17 mouse cellular contexts compared by ENCODE assay signal in genomic region chr13:9454426-9455177, GRCm38 (mm10).
DNase-seq lines count a peak whose midpoint lies in the region; ATAC-seq lines count a peak whose summit lies in the region.
"Had no signal": no experiment of that assay in that cellular context is flagged by ENCODE, and none has a peak within 500 bp of the region (broad histone marks: within the 10 kb centered on the region; RNA-seq: fewer than 3 reads in every experiment).

No protein-coding gene starts in this region.

- no peaks in the 10 kb centered on the region for H3K9me3 ChIP-seq in heart, embryonic 12.5 days (replicated peaks)
- no peaks in the 10 kb centered on the region for H3K9me3 ChIP-seq in kidney, embryonic 15.5 days (replicated peaks)
- H3K9me3 ChIP-seq: limb, embryonic 12.5 days; megakaryocyte, embryonic 14.5 days had no signal

- H3K9ac ChIP-seq in heart, embryonic 12.5 days, result no peak overlapping the region
- H3K9ac ChIP-seq in kidney, embryonic 15.5 days, result no peak overlapping the region
- H3K9ac ChIP-seq: limb, embryonic 12.5 days had no signal

- peaks cover 30% of the 10 kb centered on the region for H3K4me1 ChIP-seq in heart, embryonic 12.5 days (replicated peaks)
- peaks cover 6% of the 10 kb centered on the region for H3K4me1 ChIP-seq in kidney, embryonic 15.5 days

- WGBS in heart, embryonic 12.5 days, result 27% methylated on average over 4 of the region's 4 CpGs
- 27% methylated on average over 4 of the region's 4 CpGs for WGBS in kidney, embryonic 15.5 days

- H3K27me3 ChIP-seq in heart, embryonic 12.5 days (replicated peaks), result no peaks in the 10 kb centered on the region
- no peaks in the 10 kb centered on the region for H3K27me3 ChIP-seq in kidney, embryonic 15.5 days
- H3K27me3 ChIP-seq: limb, embryonic 12.5 days; megakaryocyte, embryonic 14.5 days had no signal

- H3K4me2 ChIP-seq in heart, embryonic 12.5 days, result no peak overlapping the region
- H3K4me2 ChIP-seq in kidney, embryonic 15.5 days, result no peak overlapping the region
- H3K4me2 ChIP-seq: limb, embryonic 12.5 days had no signal

- H3K36me3 ChIP-seq in heart, embryonic 12.5 days, result no peaks in the 10 kb centered on the region
- H3K36me3 ChIP-seq in kidney, embryonic 15.5 days, result no peaks in the 10 kb centered on the region
- H3K36me3 ChIP-seq: limb, embryonic 12.5 days had no signal

- no peak for ATAC-seq in heart, embryonic 12.5 days (ENCODE audit: insufficient number of reproducible peaks, low FRiP score)
- ATAC-seq in kidney, embryonic 15.5 days (replicated peaks; ENCODE audit: low FRiP score), result peak; percentile 79
- ATAC-seq: forebrain, embryonic 14.5 days; inflammation-experienced regulatory T-cells, adult 6 months had no signal

- DNase-seq in heart, adult 9 months (ENCODE audit: low spot score in 2 of 2), result no peak
- DNase-seq in retina, embryonic 14.5 days (ENCODE audit: low spot score), result peak; percentile 14
- DNase-seq in retina, postnatal 1 day, result no peak
- peak; percentile 41 for DNase-seq in yolk sac, embryonic 10.5 days (ENCODE audit: low spot score)
- DNase-seq in left cerebral cortex, adult 18-20 months (ENCODE audit: low spot score in 2 of 2), result no peak
- no peak for DNase-seq in layer of hippocampus, adult 8-10 months (ENCODE audit: low spot score in 2 of 2)
- DNase-seq: adrenal gland, postnatal 25 days; B cell, adult 2 months; layer of hippocampus, postnatal 36 days; lung, adult 2 months; thymus, adult 2 months had no signal

- H3K27ac ChIP-seq in heart, embryonic 12.5 days (ENCODE audit: poor library complexity, severe bottlenecking), result peak overlapping the region; percentile 68
- 0 out of 2 replicates have a peak overlapping the region, but pooled peaks have one; percentile 45 for H3K27ac ChIP-seq in kidney, embryonic 15.5 days
- H3K27ac ChIP-seq: limb, embryonic 12.5 days had no signal

- no peak overlapping the region for H3K4me3 ChIP-seq in heart, embryonic 12.5 days
- no peak overlapping the region for H3K4me3 ChIP-seq in kidney, embryonic 15.5 days (replicated peaks)
- H3K4me3 ChIP-seq: limb, embryonic 12.5 days; megakaryocyte, embryonic 14.5 days had no signal

Comparison
In these comparisons a context has a peak if more than half of its experiments do, and no peak if none do; other contexts are left out.
1. DNase-seq: peak in retina, embryonic 14.5 days (single experiment) and yolk sac, embryonic 10.5 days (single experiment); none in heart, adult 9 months (0 of 2), retina, postnatal 1 day (single experiment), left cerebral cortex, adult 18-20 months (0 of 2) and layer of hippocampus, adult 8-10 months (0 of 2).